Mouse (Mus musculus): Measurements from ENCODE around the gene 1700029F12Rik.

- TF ChIP-seq CTCF (IDR thresholded peaks at IDR 0.05; ENCODE audit: extremely low read depth, insufficient read length, insufficient replicate concordance, low read depth, low read length) (no peak), POLR2A (IDR thresholded peaks at IDR 0.05; ENCODE audit: low read depth, low read length) (no peak)
These were observed 14.0 kb downstream of the 1700029F12Rik start for GRCm38 (mm10) chr13:97020122-97020521.

All from small intestine, adult 2 months (tissue).